Mouse (Mus musculus): ENCODE results near the gene Ezr.

Ezr gene

GRCm38 (mm10) chr17:6766823-6767222 is 15.8 kb downstream of the Ezr start:
- DNase-seq = no peak

- no peak for DNase-seq
These were observed 16.7 kb downstream of the Ezr start for GRCm38 (mm10) chr17:6765886-6766285.

GRCm38 (mm10) chr17:6764730-6765129 is 17.9 kb downstream of the Ezr start:
- no peak for DNase-seq

GRCm38 (mm10) chr17:6764227-6764593 is 18.4 kb downstream of the Ezr start:
- DNase-seq = no peak

GRCm38 (mm10) chr17:6763513-6764226 is 18.9 kb downstream of the Ezr start:
- DNase-seq = no peak

GRCm38 (mm10) chr17:6759717-6760292 is 22.8 kb downstream of the Ezr start:
- no peak for DNase-seq

- no peak for DNase-seq
These were observed 23.7 kb downstream of the Ezr start for GRCm38 (mm10) chr17:6758845-6759244.

- DNase-seq = no peak
These were observed 24.7 kb downstream of the Ezr start for GRCm38 (mm10) chr17:6757902-6758301.

- DNase-seq = no peak
These were observed 26.7 kb downstream of the Ezr start for GRCm38 (mm10) chr17:6755873-6756272.

- no peak for DNase-seq
These were observed 27.4 kb downstream of the Ezr start for GRCm38 (mm10) chr17:6755176-6755575.

GRCm38 (mm10) chr17:6752375-6752774 is 30.2 kb downstream of the Ezr start:
- DNase-seq = no peak

GRCm38 (mm10) chr17:6751221-6751859 is 31.2 kb downstream of the Ezr start:
- no peak for DNase-seq

- no peak for DNase-seq
These were observed 33.7 kb downstream of the Ezr start for GRCm38 (mm10) chr17:6748779-6749464.

- DNase-seq = no peak
These were observed 35.1 kb downstream of the Ezr start for GRCm38 (mm10) chr17:6747478-6747877.

- DNase-seq = no peak
These were observed 35.9 kb downstream of the Ezr start for GRCm38 (mm10) chr17:6746452-6747231.

GRCm38 (mm10) chr17:6745975-6746374 is 36.6 kb downstream of the Ezr start:
- no peak for DNase-seq

- DNase-seq = no peak
These were observed 37.1 kb downstream of the Ezr start for GRCm38 (mm10) chr17:6745503-6745902.

- no peak for DNase-seq
These were observed 37.7 kb downstream of the Ezr start for GRCm38 (mm10) chr17:6744871-6745270.

GRCm38 (mm10) chr17:6744366-6744765 is 38.2 kb downstream of the Ezr start:
- no peak for DNase-seq

GRCm38 (mm10) chr17:6743787-6744239 is 38.8 kb downstream of the Ezr start:
- DNase-seq = no peak

GRCm38 (mm10) chr17:6743039-6743575 is 39.5 kb downstream of the Ezr start:
- no peak for DNase-seq
